Mouse (Mus musculus) MEL (cell line): ENCODE measurements around the gene Nelfb. TPM values are rescaled to one million over a fixed set of nuclear protein-coding genes. Genes with fewer than 3 reads are reported as not detected.

ENCODE experiments used
- DNase-seq: peaks from one replicate; pipeline ENCODE4 v3.0.0; 2011; ENCODE audit warnings: low read depth, low spot score
- H3K27ac ChIP-seq: 2 replicates; pipeline ENCODE4 v1.5.1; 2012; ENCODE audit warnings: low read depth, mild to moderate bottlenecking, control low read depth, low read length, moderate library complexity; ENCODE audit not compliant: control insufficient read depth
- H3K27me3 ChIP-seq, 2 experiments: fragments of 150-350 bp in 1 of 2; sonication (generic) in 1 of 2; 2 replicates each; pipeline ENCODE4 v1.6.1; 2012; ENCODE audit warnings: low read length in 2 of 2, mild to moderate bottlenecking in 2 of 2, improper control_type of control experiment in 1 of 2, moderate library complexity in 1 of 2; ENCODE audit not compliant: insufficient read depth in 2 of 2, control insufficient read depth in 1 of 2
- H3K36me3 ChIP-seq, 2 experiments: 2 replicates each; pipeline ENCODE4 v1.6.1; 2012 to 2014; ENCODE audit warnings: low read length in 2 of 2, improper control_type of control experiment in 1 of 2, inconsistent platforms in 1 of 2, mild to moderate bottlenecking in 1 of 2; ENCODE audit not compliant: insufficient read depth in 2 of 2, control insufficient read depth in 1 of 2
- H3K4me1 ChIP-seq, 2 experiments: fragments of 150-350 bp in 1 of 2; sonication (generic) in 1 of 2; 2 replicates each; pipeline ENCODE4 v1.6.1; 2012; ENCODE audit warnings: low read length in 2 of 2, improper control_type of control experiment in 1 of 2, mild to moderate bottlenecking in 1 of 2; ENCODE audit not compliant: insufficient read depth in 2 of 2, control insufficient read depth in 1 of 2
- H3K4me3 ChIP-seq, 2 experiments: fragments of 150-350 bp in 1 of 2; sonication (generic) in 1 of 2; 2 replicates each; pipeline ENCODE4 v1.5.1; 2012; ENCODE audit warnings: low read depth in 2 of 2, low read length in 2 of 2, mild to moderate bottlenecking in 2 of 2, moderate library complexity in 2 of 2, control low read depth in 1 of 2, improper control_type of control experiment in 1 of 2; ENCODE audit not compliant: control insufficient read depth in 1 of 2, insufficient read depth in 1 of 2
- H3K79me2 ChIP-seq: 2 replicates; pipeline ENCODE4 v1.6.1; 2012; ENCODE audit warnings: mild to moderate bottlenecking, low read length, moderate library complexity; ENCODE audit not compliant: control insufficient read depth, poor library complexity, insufficient read depth
- H3K9ac ChIP-seq: 2 replicates; pipeline ENCODE4 v1.6.1; 2012; ENCODE audit warnings: low read depth, mild to moderate bottlenecking, control low read depth, low read length, moderate library complexity; ENCODE audit not compliant: control insufficient read depth, poor library complexity, severe bottlenecking
- H3K9me3 ChIP-seq: fragments of 150-350 bp; sonication (generic); replicated peaks from 2 replicates; pipeline ENCODE4 v1.6.1; 2012; ENCODE audit warnings: mild to moderate bottlenecking, low read length, improper control_type of control experiment, moderate library complexity; ENCODE audit not compliant: insufficient read depth
- CHD2 ChIP-seq: IDR thresholded peaks from 2 replicates; pipeline ENCODE4 v1.6.1; 2011; ENCODE audit warnings: low read length, improper control_type of control experiment
- CTCF ChIP-seq, 3 experiments: IDR thresholded peaks in 2 of 3; conservative IDR thresholded peaks in 1 of 3; 2 replicates each; pipeline ENCODE4 v1.5.1; 2011 to 2012; ENCODE audit warnings: low read length in 3 of 3, low read depth in 2 of 3, mild to moderate bottlenecking in 2 of 3, improper control_type of control experiment in 1 of 3, inconsistent platforms in 1 of 3, mixed read lengths in 1 of 3, moderate library complexity in 1 of 3; ENCODE audit not compliant: control insufficient read depth in 1 of 3, insufficient read depth in 1 of 3, poor library complexity in 1 of 3, severe bottlenecking in 1 of 3
- E2F4 ChIP-seq: IDR thresholded peaks from 2 replicates; pipeline ENCODE4 v1.6.1; 2011; ENCODE audit warnings: low read depth, low read length, improper control_type of control experiment, borderline replicate concordance
- EP300 ChIP-seq, 2 experiments: IDR thresholded peaks; 2 replicates each; pipeline ENCODE4 v1.6.1; 2011; ENCODE audit warnings: improper control_type of control experiment in 2 of 2, low read length in 2 of 2, low read depth in 1 of 2, mild to moderate bottlenecking in 1 of 2
- ETS1 ChIP-seq: IDR thresholded peaks from 2 replicates; pipeline ENCODE4 v1.6.1; 2012; ENCODE audit warnings: low read depth, mild to moderate bottlenecking, inconsistent platforms, low read length, improper control_type of control experiment, moderate library complexity
- GABPA ChIP-seq: IDR thresholded peaks from 2 replicates; pipeline ENCODE4 v1.6.1; 2012; ENCODE audit warnings: low read depth, mild to moderate bottlenecking, inconsistent platforms, low read length, improper control_type of control experiment, moderate library complexity
- GATA1 ChIP-seq: IDR thresholded peaks from 2 replicates; pipeline ENCODE4 v1.6.1; 2011; ENCODE audit warnings: low read depth, low read length, improper control_type of control experiment
- HCFC1 ChIP-seq: IDR thresholded peaks from 2 replicates; pipeline ENCODE4 v1.6.1; 2012; ENCODE audit warnings: low read depth, mild to moderate bottlenecking, inconsistent platforms, low read length, improper control_type of control experiment, moderate library complexity
- JUND ChIP-seq: IDR thresholded peaks from 2 replicates; pipeline ENCODE4 v1.6.1; 2011; ENCODE audit warnings: low read depth, mild to moderate bottlenecking, improper control_type of control experiment, low read length
- KAT2A ChIP-seq: conservative IDR thresholded peaks from 2 replicates; pipeline ENCODE4 v1.6.1; 2012; ENCODE audit warnings: low read depth, low read length, improper control_type of control experiment, inconsistent platforms
- MAFK ChIP-seq: IDR thresholded peaks from 2 replicates; pipeline ENCODE4 v1.6.1; 2011; ENCODE audit warnings: low read depth, mild to moderate bottlenecking, low read length, improper control_type of control experiment, borderline replicate concordance
- MAX ChIP-seq: IDR thresholded peaks from 2 replicates; pipeline ENCODE4 v1.6.1; 2011; ENCODE audit warnings: low read length, improper control_type of control experiment
- MAZ ChIP-seq: IDR thresholded peaks from 2 replicates; pipeline ENCODE4 v1.6.1; 2012; ENCODE audit warnings: low read depth, mild to moderate bottlenecking, inconsistent platforms, low read length, improper control_type of control experiment
- MYC ChIP-seq: IDR thresholded peaks from 2 replicates; pipeline ENCODE4 v1.6.1; 2011; ENCODE audit warnings: low read depth, mild to moderate bottlenecking, low read length, improper control_type of control experiment, moderate library complexity
- NELFE ChIP-seq: IDR thresholded peaks from 2 replicates; pipeline ENCODE4 v1.6.1; 2011; ENCODE audit warnings: low read depth, low read length, improper control_type of control experiment
- POLR2A ChIP-seq, 2 experiments: IDR thresholded peaks; 2 replicates each; pipeline ENCODE4 v1.6.1; 2011 to 2012; ENCODE audit warnings: low read length in 2 of 2, mild to moderate bottlenecking in 2 of 2, control low read depth in 1 of 2, improper control_type of control experiment in 1 of 2, low read depth in 1 of 2, moderate library complexity in 1 of 2; ENCODE audit not compliant: control insufficient read depth in 1 of 2, insufficient read depth in 1 of 2, poor library complexity in 1 of 2
- POLR2AphosphoS5 ChIP-seq: IDR thresholded peaks from 2 replicates; pipeline ENCODE4 v1.6.1; 2012; ENCODE audit warnings: low read depth, borderline replicate concordance, mild to moderate bottlenecking, inconsistent platforms, low read length, moderate library complexity, mixed read lengths
- RAD21 ChIP-seq: IDR thresholded peaks from 2 replicates; pipeline ENCODE4 v1.6.1; 2011; ENCODE audit warnings: mild to moderate bottlenecking, low read depth, low read length, improper control_type of control experiment
- RCOR1 ChIP-seq: IDR thresholded peaks from 2 replicates; pipeline ENCODE4 v1.6.1; 2012; ENCODE audit warnings: low read depth, mild to moderate bottlenecking, inconsistent platforms, low read length, improper control_type of control experiment
- SIN3A ChIP-seq: IDR thresholded peaks from 2 replicates; pipeline ENCODE4 v1.6.1; 2012; ENCODE audit warnings: low read length, improper control_type of control experiment, inconsistent platforms
- SMC3 ChIP-seq: IDR thresholded peaks from 2 replicates; pipeline ENCODE4 v1.6.1; 2011; ENCODE audit warnings: low read depth, low read length, improper control_type of control experiment
- TAL1 ChIP-seq: IDR thresholded peaks from 2 replicates; pipeline ENCODE4 v1.6.1; 2012; ENCODE audit warnings: mild to moderate bottlenecking, inconsistent platforms, low read length, moderate library complexity, mixed read lengths
- TCF12 ChIP-seq: IDR thresholded peaks from 2 replicates; pipeline ENCODE4 v1.6.1; 2014; ENCODE audit warnings: low read depth, mild to moderate bottlenecking, inconsistent platforms, low read length, improper control_type of control experiment, moderate library complexity
- UBTF ChIP-seq: IDR thresholded peaks from 2 replicates; pipeline ENCODE4 v1.6.1; 2012; ENCODE audit warnings: low read depth, mild to moderate bottlenecking, inconsistent platforms, low read length, improper control_type of control experiment, moderate library complexity, borderline replicate concordance; ENCODE audit not compliant: insufficient read depth
- USF1 ChIP-seq: IDR thresholded peaks from 2 replicates; pipeline ENCODE4 v1.6.1; 2014; ENCODE audit warnings: low read depth, mild to moderate bottlenecking, inconsistent platforms, low read length, improper control_type of control experiment, moderate library complexity
- USF2 ChIP-seq, 2 experiments: IDR thresholded peaks; 2 replicates each; pipeline ENCODE4 v1.6.1; 2011 to 2012; ENCODE audit warnings: improper control_type of control experiment in 2 of 2, low read length in 2 of 2, borderline replicate concordance in 1 of 2, inconsistent platforms in 1 of 2, low read depth in 1 of 2, mild to moderate bottlenecking in 1 of 2; ENCODE audit not compliant: insufficient read depth in 1 of 2
- ZKSCAN1 ChIP-seq: IDR thresholded peaks from 2 replicates; pipeline ENCODE4 v1.6.1; 2012; ENCODE audit warnings: low read depth, mild to moderate bottlenecking, inconsistent platforms, low read length, improper control_type of control experiment, moderate library complexity
- ZMIZ1 ChIP-seq: IDR thresholded peaks from 2 replicates; pipeline ENCODE4 v1.6.1; 2012; ENCODE audit warnings: low read depth, mild to moderate bottlenecking, inconsistent platforms, low read length, improper control_type of control experiment, moderate library complexity
- ZNF384 ChIP-seq: IDR thresholded peaks from 2 replicates; pipeline ENCODE4 v1.6.1; 2012; ENCODE audit warnings: low read depth, mild to moderate bottlenecking, inconsistent platforms, low read length, improper control_type of control experiment
- polyA plus RNA-seq, 2 experiments: library from polyadenylated mRNA; stranded (reverse) in 1 of 2; unstranded in 1 of 2; fragments of >175 nt in 1 of 2; fragments of >200 nt in 1 of 2; gene quantifications; 2 replicates each; pipeline versions ENCODE4 v1.2.1 to v1.2.4; 2012; ENCODE audit warnings: low replicate concordance in 2 of 2, low read depth in 1 of 2; ENCODE audit not compliant: insufficient read length in 2 of 2, insufficient read depth in 1 of 2, missing spikeins in 1 of 2
- total RNA-seq: library from RNA; depleted of rRNA; stranded (reverse); fragments of 300-350 nt; gene quantifications from 2 replicates; pipeline ENCODE4 v1.2.3, GENCODE M21; 2012

Gene Nelfb
- total and polyA plus RNA-seq, 3 experiments, result 62.9 to 83.5 TPM; not detected in 1

DNA sequence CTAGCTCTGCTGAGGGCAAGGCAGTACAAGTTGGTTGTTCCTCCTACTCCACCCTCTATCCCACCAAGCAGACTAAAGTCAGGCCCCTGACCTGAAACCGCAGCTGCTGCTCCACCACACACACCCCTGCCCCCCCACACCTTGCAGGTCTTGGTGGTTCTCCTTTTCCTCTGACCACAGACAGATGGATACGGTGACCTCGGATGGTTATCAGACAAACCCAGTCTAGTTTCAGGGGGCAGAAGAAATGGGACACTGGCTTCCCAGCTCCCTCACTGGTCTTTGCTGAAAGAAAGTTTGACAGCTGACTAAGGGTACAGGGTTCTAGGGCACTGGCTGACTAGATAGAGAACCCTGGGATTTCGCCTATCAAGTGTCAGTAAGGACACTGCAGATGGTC, 22.1 kb upstream of the Nelfb start (continued):
- no peak for TF ChIP-seq MAX
- TF ChIP-seq POLR2AphosphoS5, result no peak
- no peak for TF ChIP-seq KAT2A
- TF ChIP-seq NELFE, result no peak
- no peak for TF ChIP-seq GABPA
- TF ChIP-seq POLR2A (IDR thresholded peaks at IDR 0.05; ENCODE audit: control insufficient read depth in 1 of 2, insufficient read depth in 1 of 2, low read depth in 1 of 2, low read length in 2 of 2, poor library complexity in 1 of 2), result no peak
- no peak for TF ChIP-seq UBTF
- no peak for TF ChIP-seq ZMIZ1
- TF ChIP-seq MYC, result no peak
- peak; percentile 75 for TF ChIP-seq TCF12
- TF ChIP-seq SIN3A, result 0 out of 2 replicates have a peak, but pooled peaks have one; percentile 25
- TF ChIP-seq JUND, result no peak
- TF ChIP-seq ZKSCAN1, result no peak
- no peak for TF ChIP-seq RAD21
- TF ChIP-seq CTCF (IDR thresholded peaks at IDR 0.05 in 2 of 3, conservative IDR thresholded peaks at IDR 0.05 in 1 of 3; ENCODE audit: control insufficient read depth in 1 of 3, insufficient read depth in 1 of 3, low read depth in 2 of 3, low read length in 3 of 3, poor library complexity in 1 of 3, severe bottlenecking in 1 of 3), result no peak

DNA sequence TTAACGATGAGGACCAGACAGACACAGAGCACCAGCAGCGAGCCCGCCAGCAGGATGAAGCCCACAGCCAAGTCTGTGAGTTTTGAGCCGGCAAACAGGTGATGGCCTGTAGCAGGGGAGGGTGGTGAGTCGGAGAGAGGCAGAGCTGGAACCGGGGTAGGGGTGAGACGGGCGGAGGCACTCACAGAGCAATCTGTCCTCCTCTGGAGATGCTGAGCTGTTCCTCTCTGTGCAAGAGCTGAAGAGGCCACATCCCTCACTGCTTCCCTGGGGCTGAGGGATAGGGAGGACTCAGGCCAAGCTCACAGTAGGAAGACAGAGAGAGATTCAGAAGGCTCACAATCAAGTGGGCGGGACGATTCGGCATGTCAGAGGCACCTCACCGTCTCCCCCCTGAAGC, 19.7 kb upstream of the Nelfb start:
- Histone ChIP-seq H3K9ac (no peak overlapping the region), H3K9me3 (no peaks in the 10 kb centered on the region), H3K4me1 (peaks cover 9 to 28% of the 10 kb centered on the region in 2 experiments), H3K4me3 (no peak overlapping the region), H3K27ac (no peak overlapping the region), H3K79me2 (no peaks in the 10 kb centered on the region; the same call in 1 of the 2 replicates), H3K36me3 (peaks cover 0 to 8% of the 10 kb centered on the region in 2 experiments; a peak in 2 of 4 replicates), H3K27me3 (no peaks in the 10 kb centered on the region)
- no peak for DNase-seq
- TF ChIP-seq MAX, result no peak
- TF ChIP-seq ZKSCAN1, result no peak
- TF ChIP-seq CHD2, result no peak
- no peak for TF ChIP-seq ETS1
- TF ChIP-seq HCFC1, result no peak
- no peak for TF ChIP-seq ZNF384
- TF ChIP-seq GATA1, result no peak
- no peak for TF ChIP-seq POLR2A (IDR thresholded peaks at IDR 0.05; ENCODE audit: control insufficient read depth in 1 of 2, insufficient read depth in 1 of 2, low read depth in 1 of 2, low read length in 2 of 2, poor library complexity in 1 of 2)
- no peak for TF ChIP-seq UBTF
- TF ChIP-seq GABPA, result no peak
- TF ChIP-seq EP300 (IDR thresholded peaks at IDR 0.05; ENCODE audit: low read depth in 1 of 2, low read length in 2 of 2), result no peak
- no peak for TF ChIP-seq USF1
- TF ChIP-seq MAZ, result no peak
- TF ChIP-seq SMC3, result no peak
- no peak for TF ChIP-seq USF2 (IDR thresholded peaks at IDR 0.05; ENCODE audit: borderline replicate concordance in 1 of 2, insufficient read depth in 1 of 2, low read depth in 1 of 2, low read length in 2 of 2)
- TF ChIP-seq RCOR1, result no peak
- no peak for TF ChIP-seq MAFK
- TF ChIP-seq TAL1, result no peak
- TF ChIP-seq CTCF (IDR thresholded peaks at IDR 0.05 in 2 of 3, conservative IDR thresholded peaks at IDR 0.05 in 1 of 3; ENCODE audit: control insufficient read depth in 1 of 3, insufficient read depth in 1 of 3, low read depth in 2 of 3, low read length in 3 of 3, poor library complexity in 1 of 3, severe bottlenecking in 1 of 3), result no peak
- no peak for TF ChIP-seq E2F4
